Mouse (Mus musculus): ENCODE measurements at regions not wholly inside any gene's neighbourhood (a gene's known extent, or its start where the extent isn't known, plus 50 kb on each side); places are given as distances from the start of the nearest gene placed in this dataset.

- Histone ChIP-seq H3K9me3 (ENCODE audit: control insufficient read depth, low read length) (no peaks in the 10 kb centered on the region), H3K9ac (replicated peaks; ENCODE audit: low read length) (no peak overlapping the region), H3K4me2 (ENCODE audit: low read length) (no peak overlapping the region), H3K4me1 (ENCODE audit: control insufficient read depth, insufficient read depth, low read length) (no peaks in the 10 kb centered on the region), H3K36me3 (ENCODE audit: control insufficient read depth, insufficient read depth, low read length) (no peaks in the 10 kb centered on the region), H3K27me3 (ENCODE audit: control insufficient read depth, insufficient read depth, low read length) (no peaks in the 10 kb centered on the region), H3K27ac (replicated peaks; ENCODE audit: low read depth, low read length) (no peak overlapping the region), H3K4me3 (replicated peaks; ENCODE audit: low read depth, low read length) (no peak overlapping the region)
- DNase-seq (peak; percentile 39), ATAC-seq (ENCODE audit: low FRiP score, low TSS enrichment) (no peak; the same call in 1 of the 2 replicates)
Measured at GRCm38 (mm10) chr2:55974096-55974495, 538.3 kb downstream of the Kcnj3 start.
